Mouse (Mus musculus) adrenal gland, postnatal 36 days (tissue): ENCODE measurements around the gene Tprn. TPM values are rescaled to one million over a fixed set of nuclear protein-coding genes. Genes with fewer than 3 reads are reported as not detected.
"Not testable (repeated sequence)": the region's sequence is repeated elsewhere in the genome, so short reads cannot be mapped to it uniquely, and the experiment has no call there.

ENCODE experiments used
- DNase-seq, 2 experiments: peaks; one replicate each; pipeline ENCODE4 v3.0.0; 2021; ENCODE audit warnings: mixed read lengths in 1 of 2
- total RNA-seq, 2 experiments: library from RNA; stranded (reverse); gene quantifications; 2 replicates each; pipeline ENCODE4 v1.2.3; 2021

Tprn gene
- total RNA-seq, 2 experiments from 2014 or later = 8.7 to 9.2 TPM

DNA sequence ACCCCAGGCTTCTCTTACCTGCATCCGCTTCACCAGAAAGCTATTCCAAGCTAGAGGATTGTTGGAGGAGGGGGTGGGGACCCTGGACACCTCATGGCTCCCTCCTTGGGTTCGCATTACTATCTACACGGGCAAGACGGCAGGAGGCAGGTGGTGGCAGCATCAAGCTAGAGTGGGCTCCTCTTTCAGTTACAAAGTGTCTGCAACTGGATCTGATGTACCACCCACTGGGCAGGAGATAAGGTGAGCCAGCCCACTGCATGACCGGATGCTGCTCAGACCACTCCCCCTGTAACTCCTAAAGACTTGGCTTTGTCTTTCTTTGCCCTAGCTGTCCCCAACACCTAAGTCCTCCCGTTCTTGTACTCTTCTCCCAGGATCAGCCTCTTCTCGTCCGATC lies 25.8 kb upstream of the Tprn start, which contains the start of gene Rnf224:
TSS of gene Rnf224 (minus strand) at position 174 of the 400 bp plus-strand sequence.
- DNase-seq = no peak

GRCm38 (mm10) chr2:25237522-25237921 lies 24.9 kb upstream of the Tprn start:
- no peak for DNase-seq

DNA sequence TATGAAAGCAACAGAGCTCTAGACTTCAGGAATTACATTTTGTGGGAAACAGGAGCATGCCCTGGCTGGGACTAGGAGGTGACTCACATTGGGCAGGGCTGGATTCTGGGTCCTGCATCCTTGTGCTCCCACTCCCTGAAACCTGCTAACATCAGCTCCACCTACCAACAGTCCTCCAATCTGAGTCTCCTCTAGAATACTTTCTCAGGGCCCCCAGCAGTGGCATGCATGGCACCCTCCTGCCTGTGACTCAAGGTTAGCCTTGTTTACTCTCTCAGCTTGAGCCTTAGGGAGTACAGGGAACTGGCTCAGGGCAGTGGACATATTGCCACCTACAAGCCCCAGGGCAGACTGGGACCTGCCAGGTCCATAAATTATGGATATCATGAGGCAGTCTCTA lies 24.3 kb upstream of the Tprn start:
- DNase-seq = no peak

DNA sequence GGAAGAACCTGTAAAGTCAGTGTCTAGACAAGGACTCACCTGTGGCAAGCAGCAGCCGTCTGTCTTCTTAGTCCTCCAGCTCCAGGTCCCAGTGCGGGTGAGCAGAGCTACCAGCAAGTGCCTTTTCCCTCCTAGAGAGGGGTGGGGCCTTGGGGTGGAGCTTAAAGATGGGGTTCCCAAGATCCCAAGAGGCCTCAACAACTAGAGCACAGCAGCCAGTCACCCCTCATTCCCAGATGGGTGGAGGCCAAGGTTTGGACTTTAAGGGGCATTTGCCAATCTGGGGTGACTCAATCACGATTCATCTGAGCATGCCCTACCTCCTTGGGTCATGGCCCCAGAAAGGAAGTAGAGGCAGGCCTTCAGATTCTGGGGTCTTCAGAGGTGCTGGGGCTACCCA lies 22.7 kb upstream of the Tprn start:
- DNase-seq = no peak

- DNase-seq = no peak
These were observed 22.1 kb upstream of the Tprn start for GRCm38 (mm10) chr2:25240310-25240709.

- DNase-seq = peak; percentile 83 to 86
These were observed 21.5 kb upstream of the Tprn start for GRCm38 (mm10) chr2:25240723-25241437.

DNA sequence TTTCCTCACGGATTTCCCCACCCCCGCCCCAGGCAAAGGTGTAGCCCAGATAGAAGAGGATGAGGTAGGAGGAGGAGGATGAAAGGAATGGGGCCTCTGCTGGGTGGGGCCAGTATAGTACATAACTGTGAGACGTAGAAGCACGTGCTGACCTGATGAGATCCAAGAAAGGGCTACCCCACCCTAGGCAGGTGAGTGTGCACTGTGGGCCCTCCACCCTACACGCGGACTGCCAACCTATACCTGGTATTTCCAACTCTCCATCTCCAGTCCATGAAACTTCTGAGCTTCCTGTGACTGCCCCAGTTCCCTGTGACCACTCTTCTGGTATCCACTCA lies 21.0 kb upstream of the Tprn start:
- DNase-seq = no peak

GRCm38 (mm10) chr2:25242101-25242506 lies 20.3 kb upstream of the Tprn start, which contains the start of the genes Rnf208 and Cysrt1:
Gene Rnf208 (plus strand): TSS chr2:25242255.
Gene Cysrt1 (minus strand): TSS chr2:25242452.
- DNase-seq = peak in 1 of 2 experiments; percentile 25

GRCm38 (mm10) chr2:25243342-25243741 lies 19.1 kb upstream of the Tprn start:
- no peak for DNase-seq

- DNase-seq = no peak
These were observed 18.3 kb upstream of the Tprn start for GRCm38 (mm10) chr2:25244144-25244543.

GRCm38 (mm10) chr2:25246183-25247072 lies 16.0 kb upstream of the Tprn start, which contains the start of gene AL732309.1:
Gene AL732309.1 (minus strand): TSS chr2:25246863.
- no peak for DNase-seq

GRCm38 (mm10) chr2:25252331-25252730 lies 10.1 kb upstream of the Tprn start:
- DNase-seq = peak; percentile 30 to 36

- DNase-seq = peak; percentile 92 to 93
These were observed 7.1 kb upstream of the Tprn start, which contains the start of gene Tmem203 for GRCm38 (mm10) chr2:25255284-25255779. Gene Tmem203 (plus strand): TSS chr2:25255439.

GRCm38 (mm10) chr2:25256443-25257109 lies 5.8 kb upstream of the Tprn start:
- DNase-seq = peak; percentile 36 to 56

- DNase-seq = not testable (repeated sequence)
These were observed 5.2 kb upstream of the Tprn start for GRCm38 (mm10) chr2:25257250-25257649.

DNA sequence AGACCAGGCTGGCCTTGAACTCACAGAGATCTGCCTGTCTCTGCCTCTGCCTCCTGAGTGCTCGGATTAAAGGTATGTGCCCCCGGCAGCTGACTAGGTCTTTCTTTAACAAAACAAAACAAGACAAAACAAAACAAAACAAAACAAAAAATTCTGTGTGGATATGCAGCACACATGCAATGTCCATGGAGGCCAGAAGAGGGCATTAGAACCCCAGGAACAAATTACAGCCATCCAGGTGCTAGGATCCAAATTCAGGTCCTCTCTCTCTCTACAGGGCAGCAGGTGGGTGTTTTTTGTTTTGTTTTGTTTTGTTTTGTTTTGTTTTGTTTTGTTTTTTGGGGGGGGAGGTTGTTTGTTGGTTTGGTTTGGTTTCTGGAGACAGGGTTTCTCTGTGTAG lies 3.5 kb upstream of the Tprn start:
- no peak for DNase-seq

DNA sequence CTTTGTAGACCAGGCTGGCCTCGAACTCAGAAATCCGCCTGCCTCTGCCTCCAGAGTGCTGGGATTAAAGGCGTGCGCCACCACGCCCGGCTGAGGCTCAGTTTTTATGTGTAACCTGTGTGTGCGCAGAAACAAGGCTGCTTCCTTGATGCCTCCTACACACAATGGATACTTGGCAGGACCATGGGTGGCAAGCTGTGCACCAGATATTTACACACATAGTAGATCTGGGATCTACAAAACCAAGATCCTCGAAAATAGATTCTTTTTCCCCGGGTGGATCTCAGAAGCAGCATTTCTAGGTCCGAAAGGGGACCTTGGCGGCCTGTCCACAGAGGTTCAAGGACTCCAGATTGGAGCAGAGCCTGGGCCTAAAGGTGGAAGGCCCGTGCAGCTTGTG lies 548 bp upstream of the Tprn start:
- no peak for DNase-seq

DNA sequence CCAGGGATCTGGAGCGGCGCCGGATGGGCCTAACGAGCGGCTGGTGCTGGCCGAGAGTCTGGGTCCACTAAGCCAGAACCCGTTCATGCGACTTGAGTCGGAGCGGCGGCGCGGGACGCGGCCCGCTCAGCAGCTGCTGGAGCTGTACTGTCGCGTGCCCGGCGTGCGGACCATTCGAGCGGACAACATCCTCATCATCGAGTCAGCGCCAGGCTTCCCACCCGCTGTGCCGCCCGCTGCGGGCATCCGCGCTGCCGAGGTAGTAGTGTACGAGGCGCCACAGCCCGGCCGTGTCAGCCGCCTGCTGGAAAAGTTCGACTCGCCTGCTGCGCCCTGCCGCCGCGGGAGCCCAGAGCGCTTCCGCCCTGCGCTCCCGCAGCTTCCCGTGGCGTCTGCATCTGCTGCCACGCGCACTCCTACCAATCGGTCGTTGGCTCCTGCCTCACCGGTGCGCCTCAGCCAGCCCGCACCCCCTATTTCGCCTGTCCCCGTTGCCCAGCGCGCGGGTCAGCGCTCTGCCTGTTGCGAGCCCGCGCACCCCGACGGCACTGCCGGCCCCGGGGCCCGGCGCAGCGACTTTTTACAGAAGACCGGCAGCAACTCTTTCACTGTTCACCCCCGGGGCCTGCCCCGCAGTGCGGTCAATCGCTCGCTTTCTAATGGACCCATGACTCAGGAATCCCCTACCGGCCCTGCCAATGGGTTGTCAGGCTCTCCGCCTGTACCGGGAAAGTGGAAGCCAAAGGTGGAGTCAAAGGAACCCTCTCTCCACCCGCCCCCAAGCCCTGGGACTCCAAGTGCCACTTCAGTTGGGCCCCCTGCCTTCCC lies 591 bp downstream of the Tprn start:
- DNase-seq = peak; percentile 51

GRCm38 (mm10) chr2:25263623-25264285 lies 1.3 kb downstream of the Tprn start:
- no peak for DNase-seq

DNA sequence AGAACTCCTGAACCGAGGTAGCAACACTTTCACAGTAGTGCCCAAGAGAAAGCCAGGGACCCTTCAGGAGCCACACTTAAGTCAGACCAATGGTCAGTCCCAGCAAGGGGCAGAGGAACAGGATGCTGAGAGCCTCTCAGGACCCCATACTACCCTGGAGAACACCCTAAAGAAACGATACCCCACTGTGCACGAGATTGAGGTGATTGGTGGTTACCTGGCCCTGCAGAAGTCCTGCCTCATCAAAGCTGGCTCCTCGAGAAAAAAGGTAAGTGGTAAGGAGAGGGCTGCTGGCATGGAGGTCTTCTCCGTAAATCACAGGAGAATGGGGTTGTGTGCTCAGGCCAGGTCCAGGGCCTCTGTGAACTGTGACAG lies 1.9 kb downstream of the Tprn start:
- no peak for DNase-seq

GRCm38 (mm10) chr2:25264851-25265250 lies 2.4 kb downstream of the Tprn start:
- no peak for DNase-seq
